Mouse (Mus musculus): ENCODE data around the gene Ecm2. TPM values are rescaled to one million over a fixed set of nuclear protein-coding genes. Genes with fewer than 3 reads are reported as not detected.

The Ecm2 gene
- polyA plus RNA-seq, 1 experiment from 2014 or later = 1.3 TPM

- WGBS = 86% methylated on average over 4 of the region's 4 CpGs
- Histone ChIP-seq H3K4me3 (ENCODE audit: low read depth, low read length) (no peak overlapping the region), H3K4me1 (ENCODE audit: control insufficient read depth, insufficient read depth, low read length) (no peaks in the 10 kb centered on the region), H3K9me3 (ENCODE audit: control insufficient read depth, low read length) (no peaks in the 10 kb centered on the region), H3K27me3 (ENCODE audit: control insufficient read depth, insufficient read depth, low read length) (no peaks in the 10 kb centered on the region), H3K4me2 (ENCODE audit: low read depth, low read length) (no peak overlapping the region), H3K27ac (ENCODE audit: low read depth, low read length) (no peak overlapping the region), H3K9ac (replicated peaks; ENCODE audit: low read depth, low read length) (no peak overlapping the region), H3K36me3 (ENCODE audit: control insufficient read depth, insufficient read depth, low read length) (no peaks in the 10 kb centered on the region)
- ATAC-seq (ENCODE audit: low read depth) = no peak
Measured at GRCm38 (mm10) chr13:49470319-49470718, 34.3 kb upstream of the Ecm2 start.

GRCm38 (mm10) chr13:49470806-49471205 is 33.8 kb upstream of the Ecm2 start:
- no peak for ATAC-seq (ENCODE audit: low read depth)
- Histone ChIP-seq H3K36me3 (ENCODE audit: control insufficient read depth, insufficient read depth, low read length) (no peaks in the 10 kb centered on the region), H3K4me2 (ENCODE audit: low read depth, low read length) (no peak overlapping the region), H3K9ac (replicated peaks; ENCODE audit: low read depth, low read length) (no peak overlapping the region), H3K27ac (ENCODE audit: low read depth, low read length) (no peak overlapping the region), H3K27me3 (ENCODE audit: control insufficient read depth, insufficient read depth, low read length) (no peaks in the 10 kb centered on the region), H3K4me1 (ENCODE audit: control insufficient read depth, insufficient read depth, low read length) (no peaks in the 10 kb centered on the region), H3K9me3 (ENCODE audit: control insufficient read depth, low read length) (no peaks in the 10 kb centered on the region), H3K4me3 (ENCODE audit: low read depth, low read length) (no peak overlapping the region)
- 70% methylated on average over 4 of the region's 4 CpGs for WGBS

- Histone ChIP-seq H3K27me3 (ENCODE audit: control insufficient read depth, insufficient read depth, low read length) (no peaks in the 10 kb centered on the region), H3K4me2 (ENCODE audit: low read depth, low read length) (no peak overlapping the region), H3K36me3 (ENCODE audit: control insufficient read depth, insufficient read depth, low read length) (no peaks in the 10 kb centered on the region), H3K4me3 (ENCODE audit: low read depth, low read length) (no peak overlapping the region), H3K27ac (ENCODE audit: low read depth, low read length) (no peak overlapping the region), H3K9ac (replicated peaks; ENCODE audit: low read depth, low read length) (no peak overlapping the region), H3K9me3 (ENCODE audit: control insufficient read depth, low read length) (no peaks in the 10 kb centered on the region), H3K4me1 (ENCODE audit: control insufficient read depth, insufficient read depth, low read length) (no peaks in the 10 kb centered on the region)
- ATAC-seq (ENCODE audit: low read depth) = no peak
- 59% methylated on average over 4 of the region's 4 CpGs for WGBS
Measured at GRCm38 (mm10) chr13:49471981-49472675, 32.5 kb upstream of the Ecm2 start.

GRCm38 (mm10) chr13:49472676-49473005 is 32.0 kb upstream of the Ecm2 start:
- Histone ChIP-seq H3K9me3 (ENCODE audit: control insufficient read depth, low read length) (no peaks in the 10 kb centered on the region), H3K27ac (ENCODE audit: low read depth, low read length) (no peak overlapping the region), H3K27me3 (ENCODE audit: control insufficient read depth, insufficient read depth, low read length) (no peaks in the 10 kb centered on the region), H3K9ac (replicated peaks; ENCODE audit: low read depth, low read length) (no peak overlapping the region), H3K4me2 (ENCODE audit: low read depth, low read length) (no peak overlapping the region), H3K36me3 (ENCODE audit: control insufficient read depth, insufficient read depth, low read length) (no peaks in the 10 kb centered on the region), H3K4me1 (ENCODE audit: control insufficient read depth, insufficient read depth, low read length) (no peaks in the 10 kb centered on the region), H3K4me3 (ENCODE audit: low read depth, low read length) (no peak overlapping the region)
- 95% methylated on average over 6 of the region's 6 CpGs for WGBS
- no peak for ATAC-seq (ENCODE audit: low read depth)

- H3K4me2 ChIP-seq (ENCODE audit: low read depth, low read length) = no peak overlapping the region
- no peak overlapping the region for H3K9ac ChIP-seq (replicated peaks; ENCODE audit: low read depth, low read length)
- H3K36me3 ChIP-seq (ENCODE audit: control insufficient read depth, insufficient read depth, low read length) = no peaks in the 10 kb centered on the region
- H3K27me3 ChIP-seq (ENCODE audit: control insufficient read depth, insufficient read depth, low read length) = no peaks in the 10 kb centered on the region
- no peak for ATAC-seq (ENCODE audit: low read depth)
- no peak overlapping the region for H3K4me3 ChIP-seq (ENCODE audit: low read depth, low read length)
- 81% methylated on average over 3 of the region's 3 CpGs for WGBS
- no peak overlapping the region for H3K27ac ChIP-seq (ENCODE audit: low read depth, low read length)
- H3K9me3 ChIP-seq (ENCODE audit: control insufficient read depth, low read length) = no peaks in the 10 kb centered on the region
- H3K4me1 ChIP-seq (ENCODE audit: control insufficient read depth, insufficient read depth, low read length) = 0 out of 2 replicates have a peak, but pooled peaks cover 2% of the 10 kb centered on the region
Measured at GRCm38 (mm10) chr13:49477887-49478286, 26.7 kb upstream of the Ecm2 start.

DNA sequence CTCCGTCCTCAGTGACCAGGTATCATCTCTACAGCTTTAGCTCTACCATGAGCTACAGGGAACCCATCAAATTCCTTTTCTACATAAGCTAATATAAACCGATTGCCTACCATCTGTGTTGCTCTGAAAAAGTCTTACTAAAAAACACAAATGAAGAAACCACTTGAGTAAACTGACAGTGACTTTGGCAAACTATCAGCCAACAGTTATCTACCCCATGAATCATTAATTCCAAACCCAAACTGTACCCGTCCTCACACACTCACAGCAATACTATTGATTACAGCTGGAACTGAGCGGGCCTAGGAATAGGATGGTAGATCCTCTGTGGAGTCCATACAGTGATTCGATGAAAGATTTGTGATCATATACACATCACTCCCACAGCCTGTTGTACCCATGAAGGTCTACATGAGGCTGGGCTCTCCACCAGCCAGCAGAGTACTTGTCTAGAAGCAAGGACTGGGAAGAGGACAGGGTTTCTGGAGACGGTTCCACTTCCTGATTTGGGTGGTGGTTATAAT is 25.7 kb upstream of the Ecm2 start:
- Histone ChIP-seq H3K4me3 (ENCODE audit: low read depth, low read length) (no peak overlapping the region), H3K27ac (ENCODE audit: low read depth, low read length) (no peak overlapping the region), H3K9ac (replicated peaks; ENCODE audit: low read depth, low read length) (no peak overlapping the region), H3K27me3 (ENCODE audit: control insufficient read depth, insufficient read depth, low read length) (no peaks in the 10 kb centered on the region), H3K4me2 (ENCODE audit: low read depth, low read length) (no peak overlapping the region), H3K4me1 (ENCODE audit: control insufficient read depth, insufficient read depth, low read length) (0 out of 2 replicates have a peak, but pooled peaks cover 2% of the 10 kb centered on the region), H3K36me3 (ENCODE audit: control insufficient read depth, insufficient read depth, low read length) (no peaks in the 10 kb centered on the region), H3K9me3 (ENCODE audit: control insufficient read depth, low read length) (no peaks in the 10 kb centered on the region)
- WGBS = 96% methylated on average over 6 of the region's 6 CpGs
- no peak for ATAC-seq (ENCODE audit: low read depth)

DNA sequence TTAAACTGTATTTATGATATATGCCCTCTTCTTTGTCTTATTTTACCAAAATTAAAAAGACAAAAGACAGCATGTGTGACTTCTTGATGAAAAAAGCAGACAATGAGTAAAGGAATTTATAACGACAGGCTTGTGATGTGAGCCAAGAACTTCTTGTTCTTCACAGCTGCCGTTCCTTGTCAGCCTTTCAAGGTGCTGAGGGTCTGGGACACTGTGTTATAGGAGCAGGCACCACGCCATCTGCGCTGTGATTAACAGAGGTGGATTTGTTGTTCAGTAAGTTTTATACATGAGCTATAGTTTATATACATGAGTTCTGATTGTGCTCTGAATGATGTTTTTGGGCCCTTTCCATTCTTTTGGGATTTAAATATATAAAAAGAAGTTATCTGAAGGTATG is 25.2 kb upstream of the Ecm2 start:
- no peak for ATAC-seq (ENCODE audit: low read depth)
- Histone ChIP-seq H3K27ac (ENCODE audit: low read depth, low read length) (no peak overlapping the region), H3K4me3 (ENCODE audit: low read depth, low read length) (no peak overlapping the region), H3K4me1 (ENCODE audit: control insufficient read depth, insufficient read depth, low read length) (0 out of 2 replicates have a peak, but pooled peaks cover 2% of the 10 kb centered on the region), H3K4me2 (ENCODE audit: low read depth, low read length) (no peak overlapping the region), H3K9me3 (ENCODE audit: control insufficient read depth, low read length) (no peaks in the 10 kb centered on the region), H3K27me3 (ENCODE audit: control insufficient read depth, insufficient read depth, low read length) (no peaks in the 10 kb centered on the region), H3K9ac (replicated peaks; ENCODE audit: low read depth, low read length) (no peak overlapping the region), H3K36me3 (ENCODE audit: control insufficient read depth, insufficient read depth, low read length) (no peaks in the 10 kb centered on the region)
- WGBS = 77% methylated on average over 4 of the region's 4 CpGs

DNA sequence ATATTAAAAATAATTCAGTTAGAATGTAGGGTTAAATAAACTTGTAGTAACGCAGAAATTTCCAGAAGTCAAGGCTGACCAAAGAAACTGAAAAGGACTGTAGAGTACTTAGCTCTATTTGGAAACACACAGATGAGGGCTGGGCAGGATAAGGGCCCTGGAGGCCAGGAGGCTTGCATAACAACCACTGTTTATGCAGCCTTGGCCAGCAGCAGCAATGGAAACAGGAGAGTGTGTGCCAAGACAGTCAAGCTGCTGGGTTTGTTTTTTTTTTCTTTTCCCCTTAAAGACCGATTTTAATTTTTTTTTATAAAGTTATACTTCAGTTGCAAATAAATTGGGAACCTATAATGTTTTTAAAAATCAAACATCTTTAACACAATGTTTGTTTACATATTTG is 24.6 kb upstream of the Ecm2 start:
- Histone ChIP-seq H3K9ac (replicated peaks; ENCODE audit: low read depth, low read length) (no peak overlapping the region), H3K27ac (ENCODE audit: low read depth, low read length) (no peak overlapping the region), H3K27me3 (ENCODE audit: control insufficient read depth, insufficient read depth, low read length) (no peaks in the 10 kb centered on the region), H3K36me3 (ENCODE audit: control insufficient read depth, insufficient read depth, low read length) (no peaks in the 10 kb centered on the region), H3K4me2 (ENCODE audit: low read depth, low read length) (no peak overlapping the region), H3K4me3 (ENCODE audit: low read depth, low read length) (no peak overlapping the region), H3K4me1 (ENCODE audit: control insufficient read depth, insufficient read depth, low read length) (0 out of 2 replicates have a peak, but pooled peaks cover 2% of the 10 kb centered on the region), H3K9me3 (ENCODE audit: control insufficient read depth, low read length) (no peaks in the 10 kb centered on the region)
- WGBS = 79% methylated on average over 2 of the region's 2 CpGs
- ATAC-seq (ENCODE audit: low read depth) = no peak

GRCm38 (mm10) chr13:49480551-49480950 is 24.1 kb upstream of the Ecm2 start:
- Histone ChIP-seq H3K9ac (replicated peaks; ENCODE audit: low read depth, low read length) (no peak overlapping the region), H3K4me3 (ENCODE audit: low read depth, low read length) (no peak overlapping the region), H3K27me3 (ENCODE audit: control insufficient read depth, insufficient read depth, low read length) (no peaks in the 10 kb centered on the region), H3K27ac (ENCODE audit: low read depth, low read length) (no peak overlapping the region), H3K9me3 (ENCODE audit: control insufficient read depth, low read length) (no peaks in the 10 kb centered on the region), H3K4me2 (ENCODE audit: low read depth, low read length) (no peak overlapping the region), H3K4me1 (ENCODE audit: control insufficient read depth, insufficient read depth, low read length) (0 out of 2 replicates have a peak, but pooled peaks cover 2% of the 10 kb centered on the region), H3K36me3 (ENCODE audit: control insufficient read depth, insufficient read depth, low read length) (no peaks in the 10 kb centered on the region)
- no peak for ATAC-seq (ENCODE audit: low read depth)
- WGBS = 58% methylated on average over 5 of the region's 5 CpGs
